Mouse (Mus musculus): ENCODE measurements around the gene Zfand2a.

- TF ChIP-seq CTCF (IDR thresholded peaks at IDR 0.05; ENCODE audit: insufficient read depth, low read depth, low read length), result no peak
- TF ChIP-seq POLR2A (IDR thresholded peaks at IDR 0.05; ENCODE audit: insufficient read depth, low read depth, low read length), result no peak
Measured at GRCm38 (mm10) chr5:139483171-139483848, 1.0 kb downstream of the Zfand2a start.
